Mouse (Mus musculus) ZHBTc4 (cell line): ENCODE data around the gene Padi6.

ENCODE experiments used
- DNase-seq: peaks from one replicate; pipeline ENCODE4 v3.0.0-alpha.2; 2011; ENCODE audit warnings: low read depth, low spot score

Padi6 gene

GRCm38 (mm10) chr4:140708297-140708927, 34.0 kb downstream of the Padi6 start:
- DNase-seq = no peak

GRCm38 (mm10) chr4:140707615-140708014, 34.8 kb downstream of the Padi6 start:
- DNase-seq = no peak

- no peak for DNase-seq
These were observed 38.3 kb downstream of the Padi6 start for GRCm38 (mm10) chr4:140704166-140704565.

- DNase-seq = peak; percentile 91
These were observed 38.8 kb downstream of the Padi6 start for GRCm38 (mm10) chr4:140703636-140704035.

GRCm38 (mm10) chr4:140702611-140703327, 39.7 kb downstream of the Padi6 start:
- peak; percentile 80 for DNase-seq

- DNase-seq = no peak
These were observed 40.5 kb downstream of the Padi6 start for GRCm38 (mm10) chr4:140701716-140702561.

GRCm38 (mm10) chr4:140701049-140701715, 41.3 kb downstream of the Padi6 start:
- peak; percentile 91 for DNase-seq

GRCm38 (mm10) chr4:140700269-140701018, 42.0 kb downstream of the Padi6 start, which contains the start of gene Rcc2:
Gene Rcc2, plus strand, starts transcription at chr4:140700541.
- DNase-seq = no peak

GRCm38 (mm10) chr4:140699441-140700127, 42.9 kb downstream of the Padi6 start:
- peak; percentile 90 for DNase-seq

- DNase-seq = no peak
These were observed 46.5 kb downstream of the Padi6 start for GRCm38 (mm10) chr4:140695675-140696585.

GRCm38 (mm10) chr4:140695146-140695545, 47.3 kb downstream of the Padi6 start:
- no peak for DNase-seq

- peak; percentile 92 for DNase-seq
These were observed 47.8 kb downstream of the Padi6 start for GRCm38 (mm10) chr4:140694551-140695060.

GRCm38 (mm10) chr4:140693513-140693912, 48.9 kb downstream of the Padi6 start:
- no peak for DNase-seq

- DNase-seq = no peak
These were observed 51.0 kb downstream of the Padi6 start for GRCm38 (mm10) chr4:140691481-140691880.

- DNase-seq = peak; percentile 79
These were observed 52.4 kb downstream of the Padi6 start for GRCm38 (mm10) chr4:140689873-140690655.

- peak; percentile 72 for DNase-seq
These were observed 53.5 kb downstream of the Padi6 start for GRCm38 (mm10) chr4:140688826-140689425.

- peak; percentile 93 for DNase-seq
These were observed 54.2 kb downstream of the Padi6 start for GRCm38 (mm10) chr4:140688044-140688825.
